Mouse (Mus musculus) embryonic facial prominence, embryonic 15.5 days (tissue): Measurements from ENCODE around the gene Nup133. TPM values are rescaled to one million over a fixed set of nuclear protein-coding genes. Genes with fewer than 3 reads are reported as not detected.

Experiments used
- polyA plus RNA-seq: library from polyadenylated mRNA; unstranded; fragments of >200 nt; fragmentation: Nextera tagmentation; extraction: Ambion mirVana; gene quantifications from 2 replicates; pipeline ENCODE4 v1.2.1, GENCODE M21; 2015

Nup133 gene
- polyA plus RNA-seq, 1 experiment from 2014 or later = 27.3 TPM

Other genes with a start within 250 kb of the Nup133 start
- 43.5 and 47.5 TPM in 2 replicates for gene Rab4a, start 143.3 kb downstream of the Nup133 start, polyA plus RNA-seq
- gene Ccsap, start 89.1 kb downstream of the Nup133 start, polyA plus RNA-seq = 4.9 and 6.5 TPM in 2 replicates
- gene Acta1, start 54.5 kb downstream of the Nup133 start, polyA plus RNA-seq = 1,020 and 1,287 TPM in 2 replicates
- gene Abcb10, start 33.9 kb upstream of the Nup133 start, polyA plus RNA-seq = 14.1 and 14.8 TPM in 2 replicates
- 36.0 and 36.2 TPM in 2 replicates for gene Taf5l, start 72.1 kb upstream of the Nup133 start, polyA plus RNA-seq
- gene Urb2, start 72.2 kb upstream of the Nup133 start, polyA plus RNA-seq = 5.0 and 5.7 TPM in 2 replicates